Mouse (Mus musculus) embryonic facial prominence, embryonic 15.5 days (tissue): ENCODE data around the gene Eif2ak4. TPM values are rescaled to one million over a fixed set of nuclear protein-coding genes. Genes with fewer than 3 reads are reported as not detected.

ENCODE experiments used
- ATAC-seq: fragments of 200-750 bp; cut with Nextera tagmentation; 2 replicates; pipeline ENCODE4 v1.8.0; 2017; ENCODE audit warnings: low read depth, moderate TSS enrichment; ENCODE audit not compliant: insufficient number of reproducible peaks, low FRiP score, low TSS enrichment
- H3K27ac ChIP-seq: fragments of 300-500 bp; sonication (generic); replicated peaks from 2 replicates; pipeline ENCODE4 v1.5.1; 2015; ENCODE audit warnings: mild to moderate bottlenecking, inconsistent platforms
- H3K27me3 ChIP-seq: fragments of 300-500 bp; sonication (generic); 2 replicates; pipeline ENCODE4 v1.6.1; 2015; ENCODE audit warnings: inconsistent platforms
- H3K36me3 ChIP-seq: fragments of 300-500 bp; sonication (generic); 2 replicates; pipeline ENCODE4 v1.6.1; 2015; ENCODE audit warnings: mild to moderate bottlenecking, inconsistent platforms
- H3K4me1 ChIP-seq: fragments of 300-500 bp; sonication (generic); 2 replicates; pipeline ENCODE4 v1.6.1; 2015; ENCODE audit warnings: inconsistent platforms
- H3K4me2 ChIP-seq: fragments of 300-500 bp; sonication (generic); replicated peaks from 2 replicates; pipeline ENCODE4 v1.6.1; 2015; ENCODE audit warnings: mild to moderate bottlenecking, inconsistent platforms
- H3K4me3 ChIP-seq: fragments of 300-500 bp; sonication (generic); replicated peaks from 2 replicates; pipeline ENCODE4 v1.5.1; 2015; ENCODE audit warnings: mild to moderate bottlenecking, inconsistent platforms
- H3K9ac ChIP-seq: fragments of 300-500 bp; sonication (generic); 2 replicates; pipeline ENCODE4 v1.6.1; 2015; ENCODE audit warnings: inconsistent platforms
- H3K9me3 ChIP-seq: fragments of 300-500 bp; sonication (generic); replicated peaks from 2 replicates; pipeline ENCODE4 v1.6.1; 2016; ENCODE audit warnings: inconsistent platforms
- WGBS: fragments of 180-500 bp; shearing (Covaris S2); methylation state at CpG from one replicate; pipeline ENCODE4 v1.1.7; 2015; 5-methylcytosine and 5-hydroxymethylcytosine counted together
- polyA plus RNA-seq: library from polyadenylated mRNA; unstranded; fragments of >200 nt; fragmentation: Nextera tagmentation; extraction: Ambion mirVana; gene quantifications from 2 replicates; pipeline ENCODE4 v1.2.1, GENCODE M21; 2015

Eif2ak4 gene
- polyA plus RNA-seq, 1 experiment from 2014 or later = 9.7 TPM

DNA sequence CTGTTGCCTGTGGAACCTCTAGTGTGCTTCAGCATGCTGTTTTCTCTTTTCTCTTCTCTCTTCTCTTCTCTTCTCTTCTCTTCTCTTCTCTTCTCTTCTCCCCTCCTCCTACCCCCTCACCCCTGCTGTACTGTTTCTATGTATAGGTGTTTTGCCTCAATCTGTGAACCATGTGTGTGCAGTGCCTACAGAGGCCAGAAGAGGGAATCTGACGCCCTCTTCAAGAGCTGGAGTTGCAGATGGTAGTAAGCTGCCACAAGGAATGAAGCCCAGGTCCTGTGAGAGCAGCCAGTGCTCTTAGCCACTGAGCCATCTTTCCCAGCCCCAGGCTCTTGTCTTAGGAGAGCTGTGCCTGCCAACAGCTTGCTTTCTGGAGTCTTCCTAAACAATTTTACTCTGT lies 78.2 kb downstream of the Eif2ak4 start:
- H3K36me3 ChIP-seq = peaks cover 69% of the 10 kb centered on the region

DNA sequence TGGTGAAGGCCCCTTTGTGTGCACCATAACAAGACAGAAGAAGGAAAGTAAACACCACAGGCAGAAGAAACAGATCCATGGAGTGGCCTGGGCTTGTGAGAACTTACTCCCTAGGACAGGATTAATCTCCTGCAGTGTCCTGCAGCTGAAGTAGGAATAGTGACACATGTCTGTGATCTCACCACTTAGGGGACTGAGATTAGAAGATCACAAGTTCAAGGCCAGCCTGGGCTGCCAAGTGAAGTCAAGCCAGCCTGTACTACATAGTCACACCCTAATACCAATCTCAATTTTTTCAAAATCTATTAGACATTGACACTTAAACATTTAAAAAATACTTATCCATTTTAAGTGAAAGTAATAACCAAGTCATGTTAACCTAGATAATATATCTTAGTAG lies 79.9 kb downstream of the Eif2ak4 start:
- H3K36me3 ChIP-seq = peaks cover 73% of the 10 kb centered on the region
- no peaks in the 10 kb centered on the region for H3K27me3 ChIP-seq
- no peaks in the 10 kb centered on the region for H3K9me3 ChIP-seq
- H3K4me1 ChIP-seq = peaks cover 13% of the 10 kb centered on the region; the same call in 1 of the 2 replicates
- H3K4me3 ChIP-seq = no peak overlapping the region
- ATAC-seq = no peak
- no peak overlapping the region for H3K4me2 ChIP-seq
- H3K9ac ChIP-seq = no peak overlapping the region
- H3K27ac ChIP-seq = no peak overlapping the region

More for the DNA sequence above, 78.2 kb downstream of the Eif2ak4 start:
- no peak overlapping the region for H3K4me2 ChIP-seq
- ATAC-seq = no peak
- 48% methylated on average over 1 of the region's 1 CpGs for WGBS
- peaks cover 29% of the 10 kb centered on the region for H3K4me1 ChIP-seq
- no peaks in the 10 kb centered on the region for H3K27me3 ChIP-seq
- no peak overlapping the region for H3K9ac ChIP-seq
- H3K9me3 ChIP-seq = no peaks in the 10 kb centered on the region
- no peak overlapping the region for H3K4me3 ChIP-seq
- H3K27ac ChIP-seq = no peak overlapping the region

DNA sequence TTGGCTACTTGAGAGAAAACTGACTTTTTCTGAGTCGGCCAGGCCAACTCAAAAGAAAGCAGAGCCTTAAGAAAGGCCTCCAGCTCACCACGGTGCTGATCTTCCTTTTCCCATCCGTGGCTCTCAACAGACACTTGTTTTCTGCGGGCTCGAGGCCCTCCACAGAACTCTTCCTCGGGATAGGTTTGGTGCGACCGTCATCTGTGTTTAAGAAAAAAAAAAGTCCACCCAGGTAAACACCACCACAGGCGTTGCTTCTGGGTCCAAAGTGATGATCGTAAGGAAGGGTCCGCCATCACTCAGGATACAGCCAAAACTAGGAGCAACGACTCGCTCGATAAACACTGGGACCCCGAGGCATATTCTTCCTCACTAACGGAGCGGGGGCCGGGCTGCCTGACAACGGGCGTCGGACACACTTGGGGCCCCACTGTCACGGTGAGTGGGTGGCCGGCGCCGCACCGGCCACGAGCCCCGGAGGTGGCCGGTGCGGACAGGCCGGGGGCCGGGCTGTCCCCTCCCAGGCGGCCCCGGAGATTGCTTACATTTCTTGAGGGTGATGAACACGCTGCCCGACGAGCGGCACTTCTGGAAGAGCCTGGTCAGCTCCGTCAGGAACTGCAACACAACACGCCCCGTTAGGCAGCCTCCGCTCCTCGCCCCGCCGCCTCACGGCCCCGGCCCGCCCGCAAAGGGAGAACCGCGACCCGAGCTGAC lies 90.6 kb downstream of the Eif2ak4 start:
- WGBS = 2% methylated on average over 51 of the region's 52 CpGs
- Histone ChIP-seq H3K9me3 (no peaks in the 10 kb centered on the region), H3K27ac (peak overlapping the region; percentile 89)

GRCm38 (mm10) chr2:118479550-118479909 lies 91.1 kb downstream of the Eif2ak4 start, which contains the start of gene Srp14:
Gene Srp14, minus strand, starts transcription at chr2:118479711.
- under 1% methylated on average over 35 of the region's 35 CpGs for WGBS
- peak; percentile 90 for ATAC-seq
- H3K9me3 ChIP-seq = no peaks in the 10 kb centered on the region
- peaks cover 27% of the 10 kb centered on the region for H3K36me3 ChIP-seq
- peaks cover 15% of the 10 kb centered on the region for H3K4me1 ChIP-seq
- peak within 1 kb of the TSS; percentile 89 for H3K27ac ChIP-seq
- peak within 1 kb of the TSS; percentile 91 for H3K9ac ChIP-seq
- peak within 1 kb of the TSS; percentile 96 for H3K4me3 ChIP-seq
- peak within 1 kb of the TSS; percentile 83 for H3K4me2 ChIP-seq
- H3K27me3 ChIP-seq = no peaks in the 10 kb centered on the region

More for the DNA sequence above, 90.6 kb downstream of the Eif2ak4 start:
- peaks cover 15% of the 10 kb centered on the region for H3K4me1 ChIP-seq
- H3K4me2 ChIP-seq = peak overlapping the region; percentile 83
- peak overlapping the region; percentile 96 for H3K4me3 ChIP-seq
- peak; percentile 68; the same call in 1 of the 2 replicates for ATAC-seq
- H3K27me3 ChIP-seq = no peaks in the 10 kb centered on the region
- H3K36me3 ChIP-seq = peaks cover 32% of the 10 kb centered on the region
- peak overlapping the region; percentile 91 for H3K9ac ChIP-seq

GRCm38 (mm10) chr2:118480886-118481285 lies 92.5 kb downstream of the Eif2ak4 start:
- Histone ChIP-seq H3K4me1 (peaks cover 15% of the 10 kb centered on the region), H3K36me3 (peaks cover 14% of the 10 kb centered on the region), H3K4me3 (no peak overlapping the region), H3K4me2 (no peak overlapping the region), H3K27ac (no peak overlapping the region), H3K9ac (no peak overlapping the region), H3K27me3 (no peaks in the 10 kb centered on the region), H3K9me3 (no peaks in the 10 kb centered on the region)
- ATAC-seq = no peak
- WGBS = 95% methylated on average over 7 of the region's 7 CpGs

DNA sequence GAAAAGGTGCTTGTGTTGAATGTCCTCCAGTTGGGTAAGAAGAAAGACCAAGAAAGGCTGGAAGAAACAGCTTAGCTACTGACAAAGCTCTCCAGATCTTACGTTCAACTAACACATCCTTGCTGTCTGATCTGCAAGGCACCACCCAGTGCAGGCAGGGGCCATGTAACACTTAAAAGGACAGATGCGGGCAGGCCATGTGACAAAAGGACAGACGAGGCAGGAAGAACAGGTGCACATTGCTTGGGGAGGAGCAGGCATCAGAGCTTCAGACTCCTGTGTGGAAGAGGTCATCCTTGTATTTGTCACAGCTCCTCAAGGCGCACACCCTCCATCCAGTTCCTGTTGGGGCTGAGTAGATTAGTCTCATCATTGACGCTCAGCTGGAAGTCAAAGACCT lies 94.6 kb downstream of the Eif2ak4 start:
- Histone ChIP-seq H3K4me3 (no peak overlapping the region), H3K27me3 (no peaks in the 10 kb centered on the region), H3K9me3 (no peaks in the 10 kb centered on the region), H3K36me3 (no peaks in the 10 kb centered on the region), H3K4me1 (peaks cover 17% of the 10 kb centered on the region), H3K9ac (no peak overlapping the region), H3K4me2 (no peak overlapping the region), H3K27ac (no peak overlapping the region)
- WGBS = 76% methylated on average over 5 of the region's 5 CpGs
- no peak for ATAC-seq

- Histone ChIP-seq H3K27ac (no peak overlapping the region), H3K36me3 (no peaks in the 10 kb centered on the region), H3K9me3 (no peaks in the 10 kb centered on the region), H3K4me1 (peaks cover 8% of the 10 kb centered on the region; the same call in 1 of the 2 replicates), H3K4me2 (no peak overlapping the region), H3K9ac (no peak overlapping the region), H3K4me3 (no peak overlapping the region), H3K27me3 (no peaks in the 10 kb centered on the region)
- no peak for ATAC-seq
- WGBS = 73% methylated on average over 9 of the region's 9 CpGs
Measured at GRCm38 (mm10) chr2:118484386-118484898, 96.0 kb downstream of the Eif2ak4 start.

DNA sequence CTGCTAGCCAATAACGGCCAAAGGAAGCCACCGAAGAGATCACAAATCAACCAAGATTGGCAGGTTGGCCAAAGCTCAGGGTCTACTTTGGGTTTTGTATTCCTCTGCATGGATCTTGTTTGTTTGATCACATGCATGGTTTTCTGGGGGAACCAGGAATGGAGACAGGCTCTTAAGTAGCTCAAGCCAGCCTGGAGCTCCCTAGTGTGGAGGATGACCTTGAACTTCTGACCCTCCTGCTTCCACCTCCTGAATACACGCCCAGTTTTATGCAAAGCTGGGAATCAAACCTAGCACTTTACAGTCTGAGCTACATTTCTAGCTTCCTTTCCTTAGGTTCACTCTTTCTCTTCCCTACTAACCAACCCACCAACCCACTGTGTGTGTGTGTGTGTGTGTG lies 97.0 kb downstream of the Eif2ak4 start:
- no peak for ATAC-seq
- H3K9me3 ChIP-seq = no peaks in the 10 kb centered on the region
- no peak overlapping the region for H3K9ac ChIP-seq
- WGBS = 75% methylated on average over 3 of the region's 3 CpGs
- H3K27ac ChIP-seq = no peak overlapping the region
- H3K36me3 ChIP-seq = no peaks in the 10 kb centered on the region
- H3K4me1 ChIP-seq = peaks cover 11% of the 10 kb centered on the region
- no peak overlapping the region for H3K4me2 ChIP-seq
- H3K4me3 ChIP-seq = no peak overlapping the region
- H3K27me3 ChIP-seq = no peaks in the 10 kb centered on the region

DNA sequence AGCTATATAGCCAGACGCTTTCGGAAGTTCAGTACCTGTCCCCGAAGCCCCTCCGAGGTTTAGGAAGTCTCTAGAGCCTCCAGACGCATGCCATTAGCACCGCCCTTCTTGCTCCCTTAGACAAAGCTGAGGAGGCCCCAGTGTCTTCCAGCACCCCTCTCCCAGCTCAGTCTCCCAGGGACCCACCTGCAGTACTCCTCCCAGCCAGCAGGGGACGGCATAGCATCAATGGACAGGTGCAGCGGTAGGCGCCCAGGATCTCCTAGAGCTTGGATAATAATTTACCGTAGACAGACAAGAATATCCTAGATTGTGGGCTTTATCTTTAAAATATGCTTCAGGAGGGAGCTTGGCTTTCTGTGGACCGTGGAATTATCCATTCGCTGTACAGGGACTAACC lies 98.5 kb downstream of the Eif2ak4 start:
- Histone ChIP-seq H3K27ac (no peak overlapping the region), H3K9ac (no peak overlapping the region), H3K36me3 (no peaks in the 10 kb centered on the region), H3K4me3 (no peak overlapping the region), H3K4me1 (peaks cover 17% of the 10 kb centered on the region), H3K4me2 (no peak overlapping the region), H3K27me3 (no peaks in the 10 kb centered on the region), H3K9me3 (no peaks in the 10 kb centered on the region)
- WGBS = 15% methylated on average over 12 of the region's 12 CpGs
- no peak for ATAC-seq

GRCm38 (mm10) chr2:118487806-118488205 lies 99.4 kb downstream of the Eif2ak4 start:
- Histone ChIP-seq H3K4me1 (peaks cover 19% of the 10 kb centered on the region), H3K36me3 (no peaks in the 10 kb centered on the region), H3K4me2 (no peak overlapping the region), H3K27ac (no peak overlapping the region), H3K9me3 (no peaks in the 10 kb centered on the region), H3K4me3 (no peak overlapping the region), H3K9ac (no peak overlapping the region), H3K27me3 (no peaks in the 10 kb centered on the region)
- 69% methylated on average over 3 of the region's 3 CpGs for WGBS
- ATAC-seq = no peak

DNA sequence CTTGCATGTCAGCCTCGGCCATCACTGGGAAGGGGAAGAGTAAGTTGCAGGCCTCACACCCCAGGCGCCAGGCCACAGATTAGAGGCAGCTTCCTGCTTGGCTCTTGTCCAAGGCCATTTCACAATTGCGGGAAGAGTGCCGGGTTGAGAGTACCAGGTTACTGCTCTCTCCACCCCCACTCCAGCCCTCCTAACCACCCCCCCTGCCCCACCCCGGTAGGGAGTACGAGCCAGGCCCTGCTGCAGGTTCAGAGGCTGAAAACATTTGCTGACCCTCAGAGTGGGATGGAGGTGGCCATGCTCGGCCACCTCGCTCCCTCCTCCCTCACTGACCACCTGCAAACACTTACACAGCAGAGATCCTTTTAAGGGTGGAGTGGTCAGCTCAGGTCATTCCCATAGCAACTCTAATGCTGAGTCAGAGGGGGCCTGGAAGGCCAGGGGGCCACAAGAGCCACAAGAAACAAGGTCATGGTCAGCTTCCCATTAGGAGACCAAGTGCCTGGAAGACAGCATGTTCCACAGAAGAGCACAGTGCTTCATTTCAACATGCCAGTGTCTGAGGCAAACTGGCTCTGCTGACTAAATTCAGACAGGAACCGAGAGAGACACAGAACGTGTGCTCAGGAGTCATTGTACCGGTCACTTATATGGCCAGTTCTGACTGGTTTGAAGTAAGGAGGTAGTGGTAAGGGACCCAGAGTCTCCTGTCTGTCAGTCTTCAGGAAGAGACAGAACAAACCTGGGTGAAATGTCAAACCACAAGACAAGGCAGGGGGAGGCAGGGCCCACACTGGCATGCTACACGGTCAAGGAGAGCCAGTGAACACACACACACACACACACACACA lies 102.0 kb downstream of the Eif2ak4 start:
- no peak overlapping the region for H3K27ac ChIP-seq
- H3K4me3 ChIP-seq = no peak overlapping the region
- 33% methylated on average over 12 of the region's 12 CpGs for WGBS
- no peak overlapping the region for H3K9ac ChIP-seq
- no peak overlapping the region for H3K4me2 ChIP-seq
- H3K27me3 ChIP-seq = no peaks in the 10 kb centered on the region
- 0 out of 2 replicates have a peak, but pooled peaks have one; percentile 27 for ATAC-seq
- H3K4me1 ChIP-seq = peaks cover 19% of the 10 kb centered on the region
- no peaks in the 10 kb centered on the region for H3K36me3 ChIP-seq
- no peaks in the 10 kb centered on the region for H3K9me3 ChIP-seq
